Mouse (Mus musculus): ENCODE results near the gene Apex1.
"Not testable (repeated sequence)": the region's sequence is repeated elsewhere in the genome, so short reads cannot be mapped to it uniquely, and the experiment has no call there.

The Apex1 gene

GRCm38 (mm10) chr14:50927366-50927765, 2.6 kb downstream of the Apex1 start:
- DNase-seq = no peak

GRCm38 (mm10) chr14:50929951-50930350, 5.2 kb downstream of the Apex1 start:
- DNase-seq = no peak

GRCm38 (mm10) chr14:50930377-50930753, 5.6 kb downstream of the Apex1 start:
- DNase-seq = peak in 1 of 2 experiments; percentile 80

GRCm38 (mm10) chr14:50930754-50931492, 6.2 kb downstream of the Apex1 start, which contains the start of the genes Pip4p1 and Pnp:
Pip4p1 (minus strand) TSS chr14:50930856.
Pnp (plus strand) TSS chr14:50931082.
- DNase-seq = peak; percentile 99 to 100

- no peak for DNase-seq
Measured at GRCm38 (mm10) chr14:50931493-50932020, 6.8 kb downstream of the Apex1 start.

- DNase-seq = no peak
Measured at GRCm38 (mm10) chr14:50936649-50937048, 11.9 kb downstream of the Apex1 start.

GRCm38 (mm10) chr14:50938119-50938908, 13.5 kb downstream of the Apex1 start:
- DNase-seq = no peak

- DNase-seq = no peak
Measured at GRCm38 (mm10) chr14:50938940-50939339, 14.2 kb downstream of the Apex1 start.

- DNase-seq = peak; percentile 90 to 92
Measured at GRCm38 (mm10) chr14:50943932-50944667, 19.3 kb downstream of the Apex1 start, which contains the start of gene Gm49342. Gm49342 (plus strand) TSS chr14:50944517.

- not testable (repeated sequence) for DNase-seq
Measured at GRCm38 (mm10) chr14:50944668-50945033, 19.9 kb downstream of the Apex1 start.

GRCm38 (mm10) chr14:50945081-50945480, 20.3 kb downstream of the Apex1 start:
- not testable (repeated sequence) for DNase-seq

- DNase-seq = not testable (repeated sequence)
Measured at GRCm38 (mm10) chr14:50945526-50945925, 20.8 kb downstream of the Apex1 start.

GRCm38 (mm10) chr14:50955487-50955886, 30.7 kb downstream of the Apex1 start:
- DNase-seq = no peak

- DNase-seq = peak; percentile 60 to 67
Measured at GRCm38 (mm10) chr14:50955942-50956508, 31.3 kb downstream of the Apex1 start, which contains the start of gene Pnp2. Pnp2 (plus strand) TSS chr14:50955992.

GRCm38 (mm10) chr14:50956724-50957123, 32.0 kb downstream of the Apex1 start:
- not testable (repeated sequence) for DNase-seq

- not testable (repeated sequence) for DNase-seq
Measured at GRCm38 (mm10) chr14:50957146-50957545, 32.4 kb downstream of the Apex1 start.

- not testable (repeated sequence) for DNase-seq
Measured at GRCm38 (mm10) chr14:50958289-50958995, 33.7 kb downstream of the Apex1 start.

GRCm38 (mm10) chr14:50968216-50968980, 43.6 kb downstream of the Apex1 start:
- DNase-seq = no peak

GRCm38 (mm10) chr14:50969041-50969440, 44.3 kb downstream of the Apex1 start:
- DNase-seq = peak in 1 of 2 experiments; percentile 10
